Mouse (Mus musculus): ENCODE measurements around the gene Irgm1. TPM values are rescaled to one million over a fixed set of nuclear protein-coding genes. Genes with fewer than 3 reads are reported as not detected.
"Not testable (repeated sequence)": the region's sequence is repeated elsewhere in the genome, so short reads cannot be mapped to it uniquely, and the experiment has no call there.

Gene Irgm1
- total RNA-seq, 2 experiments from 2014 or later, result 1.4 TPM

GRCm38 (mm10) chr11:48862784-48863319 lies 8.6 kb downstream of the Irgm1 start:
- no peak for DNase-seq
- intact Hi-C loops (cut with DNase I), result no loop called here

- DNase-seq, result peak; percentile 46
- intact Hi-C loops (cut with DNase I), result loop anchor here (2.0 to 5.0 kb wide), 2 partner anchors 37 to 68 kb away; no protein-coding TSS in a partner anchor
Measured at GRCm38 (mm10) chr11:48859014-48859413, 12.5 kb downstream of the Irgm1 start.

GRCm38 (mm10) chr11:48853474-48854180 lies 17.9 kb downstream of the Irgm1 start:
- intact Hi-C loops (cut with DNase I), result no loop called here
- peak; percentile 82 for DNase-seq

GRCm38 (mm10) chr11:48852624-48853473 lies 18.6 kb downstream of the Irgm1 start:
- intact Hi-C loops (cut with DNase I), result no loop called here

GRCm38 (mm10) chr11:48852190-48852589 lies 19.3 kb downstream of the Irgm1 start:
- intact Hi-C loops (cut with DNase I), result no loop called here
- no peak for DNase-seq

More at GRCm38 (mm10) chr11:48852624-48853473, 18.6 kb downstream of the Irgm1 start:
- DNase-seq, result no peak

- intact Hi-C loops (cut with DNase I), result no loop called here
- DNase-seq, result no peak
Measured at GRCm38 (mm10) chr11:48851270-48851995, 20.1 kb downstream of the Irgm1 start.

- intact Hi-C loops (cut with DNase I), result no loop called here
- no peak for DNase-seq
Measured at GRCm38 (mm10) chr11:48850240-48850639, 21.2 kb downstream of the Irgm1 start.

GRCm38 (mm10) chr11:48846881-48847280 lies 24.6 kb downstream of the Irgm1 start:
- intact Hi-C loops (cut with DNase I), result no loop called here
- DNase-seq, result no peak

- DNase-seq; intact Hi-C loops (cut with DNase I): not testable (repeated sequence)
Measured at GRCm38 (mm10) chr11:48846362-48846761, 25.1 kb downstream of the Irgm1 start.

GRCm38 (mm10) chr11:48845244-48845815 lies 26.2 kb downstream of the Irgm1 start:
- no peak for DNase-seq
- intact Hi-C loops (cut with DNase I), result no loop called here

- DNase-seq, result no peak
- intact Hi-C loops (cut with DNase I), result no loop called here
Measured at GRCm38 (mm10) chr11:48844309-48844708, 27.2 kb downstream of the Irgm1 start.

GRCm38 (mm10) chr11:48843202-48843601 lies 28.3 kb downstream of the Irgm1 start:
- DNase-seq, result no peak
- intact Hi-C loops (cut with DNase I), result no loop called here

- DNase-seq, result no peak
- intact Hi-C loops (cut with DNase I), result no loop called here
Measured at GRCm38 (mm10) chr11:48842378-48842792, 29.1 kb downstream of the Irgm1 start.

- intact Hi-C loops (cut with DNase I), result no loop called here
- DNase-seq, result no peak
Measured at GRCm38 (mm10) chr11:48841213-48841612, 30.3 kb downstream of the Irgm1 start.

GRCm38 (mm10) chr11:48840805-48841204 lies 30.7 kb downstream of the Irgm1 start:
- no peak for DNase-seq
- intact Hi-C loops (cut with DNase I), result no loop called here

GRCm38 (mm10) chr11:48838879-48839680 lies 32.4 kb downstream of the Irgm1 start:
- no peak for DNase-seq
- intact Hi-C loops (cut with DNase I), result no loop called here

- no peak for DNase-seq
- intact Hi-C loops (cut with DNase I), result no loop called here
Measured at GRCm38 (mm10) chr11:48838181-48838797, 33.2 kb downstream of the Irgm1 start.

- DNase-seq, result peak; percentile 54
- intact Hi-C loops (cut with DNase I), result loop anchor here (2.0 kb wide), 1 partner anchor 15 kb away; no protein-coding TSS in a partner anchor
Measured at GRCm38 (mm10) chr11:48837310-48838180, 33.9 kb downstream of the Irgm1 start.
